Mouse (Mus musculus) neural tube, embryonic 13.5 days (tissue): ENCODE measurements around the gene Olfr1440. TPM values are rescaled to one million over a fixed set of nuclear protein-coding genes. Genes with fewer than 3 reads are reported as not detected.

Experiments
- ATAC-seq: fragments of 200-750 bp; cut with Nextera tagmentation; 2 replicates; pipeline ENCODE4 v1.8.0; 2017; ENCODE audit warnings: low read depth, mild to moderate bottlenecking, moderate TSS enrichment, moderate library complexity
- H3K27ac ChIP-seq: fragments of 300-500 bp; sonication (generic); replicated peaks from 2 replicates; pipeline ENCODE4 v1.5.1; 2015; ENCODE audit warnings: moderate library complexity, mild to moderate bottlenecking, inconsistent platforms
- H3K27me3 ChIP-seq: fragments of 300-500 bp; sonication (generic); 2 replicates; pipeline ENCODE4 v1.6.1; 2015; ENCODE audit warnings: mild to moderate bottlenecking, inconsistent platforms
- H3K36me3 ChIP-seq: fragments of 300-500 bp; sonication (generic); 2 replicates; pipeline ENCODE4 v1.6.1; 2015; ENCODE audit warnings: mild to moderate bottlenecking, inconsistent platforms
- H3K4me1 ChIP-seq: fragments of 300-500 bp; sonication (generic); replicated peaks from 2 replicates; pipeline ENCODE4 v1.6.1; 2015; ENCODE audit warnings: inconsistent platforms
- H3K4me2 ChIP-seq: fragments of 300-500 bp; sonication (generic); 2 replicates; pipeline ENCODE4 v1.6.1; 2015; ENCODE audit warnings: inconsistent platforms, mild to moderate bottlenecking, moderate library complexity
- H3K4me3 ChIP-seq: fragments of 300-500 bp; sonication (generic); 2 replicates; pipeline ENCODE4 v1.5.1; 2015; ENCODE audit warnings: mild to moderate bottlenecking, inconsistent platforms
- H3K9ac ChIP-seq: fragments of 300-500 bp; sonication (generic); 2 replicates; pipeline ENCODE4 v1.6.1; 2015; ENCODE audit warnings: moderate library complexity, mild to moderate bottlenecking, inconsistent platforms
- H3K9me3 ChIP-seq: fragments of 300-500 bp; sonication (generic); 2 replicates; pipeline ENCODE4 v1.6.1; 2016; ENCODE audit warnings: inconsistent platforms
- WGBS: fragments of 180-500 bp; shearing (Covaris S2); methylation state at CpG from one replicate; pipeline ENCODE4 v1.1.7; 2015; 5-methylcytosine and 5-hydroxymethylcytosine counted together
- polyA plus RNA-seq: library from polyadenylated mRNA; unstranded; fragments of >200 nt; fragmentation: Nextera tagmentation; extraction: Ambion mirVana; gene quantifications from 2 replicates; pipeline ENCODE4 v1.2.1, GENCODE M21; 2015

Gene Olfr1440
- polyA plus RNA-seq, result not detected in 2 replicates

DNA sequence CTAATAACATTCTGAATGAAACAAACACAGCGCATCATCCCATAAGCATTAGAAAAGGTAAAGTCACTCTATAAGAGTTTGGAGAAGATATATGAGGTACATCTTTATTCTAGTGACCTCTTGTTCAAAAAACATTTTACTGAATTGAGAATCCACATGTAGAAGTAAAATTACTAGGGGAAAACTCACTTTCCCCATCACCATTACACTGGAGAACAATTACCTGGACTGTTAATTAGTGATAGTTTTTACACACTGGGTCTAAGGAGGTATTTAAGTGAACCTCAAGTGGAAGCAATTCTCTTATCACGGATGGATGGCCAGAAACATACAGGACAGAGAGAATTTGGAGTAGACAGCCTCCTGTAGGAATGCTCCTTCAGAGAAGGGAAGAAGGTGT, at the start of gene Olfr1440:
Gene Olfr1440, plus strand, starts transcription at position 301 of the 400 bp plus-strand sequence.
- H3K27ac ChIP-seq, result no peak within 1 kb of the TSS
- no peaks in the 10 kb centered on the region for H3K4me1 ChIP-seq
- no peaks in the 10 kb centered on the region for H3K36me3 ChIP-seq
- no peak within 1 kb of the TSS for H3K4me2 ChIP-seq
- no peak within 1 kb of the TSS for H3K9ac ChIP-seq
- no peak within 1 kb of the TSS for H3K4me3 ChIP-seq
- ATAC-seq, result no peak
- no peaks in the 10 kb centered on the region for H3K9me3 ChIP-seq
- WGBS, result 79% methylated on average over 2 of the region's 2 CpGs
- H3K27me3 ChIP-seq, result no peaks in the 10 kb centered on the region

DNA sequence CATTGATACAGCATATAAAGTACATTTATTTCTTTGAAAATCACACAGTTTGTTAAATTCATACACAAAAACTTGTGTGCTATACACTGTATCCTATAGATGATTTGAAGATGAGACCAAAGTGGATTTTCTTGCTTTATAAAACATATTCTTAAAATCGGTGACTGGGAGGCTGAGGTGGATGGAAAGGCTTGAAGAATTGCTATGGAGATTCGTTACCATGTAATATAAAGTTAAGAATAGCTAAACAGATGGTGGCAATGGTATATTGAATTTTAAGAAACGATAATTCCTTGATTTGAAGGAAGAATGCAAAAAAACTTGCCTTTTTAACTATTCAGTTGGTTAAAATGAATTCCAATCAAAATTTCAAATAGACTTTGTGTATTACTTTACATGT, 14.1 kb upstream of the Olfr1440 start:
- Histone ChIP-seq H3K9ac (no peak overlapping the region), H3K4me2 (no peak overlapping the region), H3K4me3 (no peak overlapping the region), H3K27ac (no peak overlapping the region), H3K4me1 (no peaks in the 10 kb centered on the region), H3K27me3 (no peaks in the 10 kb centered on the region), H3K36me3 (no peaks in the 10 kb centered on the region), H3K9me3 (no peaks in the 10 kb centered on the region)
- ATAC-seq, result no peak
- 84% methylated on average over 3 of the region's 3 CpGs for whole genome bisulfite sequencing

DNA sequence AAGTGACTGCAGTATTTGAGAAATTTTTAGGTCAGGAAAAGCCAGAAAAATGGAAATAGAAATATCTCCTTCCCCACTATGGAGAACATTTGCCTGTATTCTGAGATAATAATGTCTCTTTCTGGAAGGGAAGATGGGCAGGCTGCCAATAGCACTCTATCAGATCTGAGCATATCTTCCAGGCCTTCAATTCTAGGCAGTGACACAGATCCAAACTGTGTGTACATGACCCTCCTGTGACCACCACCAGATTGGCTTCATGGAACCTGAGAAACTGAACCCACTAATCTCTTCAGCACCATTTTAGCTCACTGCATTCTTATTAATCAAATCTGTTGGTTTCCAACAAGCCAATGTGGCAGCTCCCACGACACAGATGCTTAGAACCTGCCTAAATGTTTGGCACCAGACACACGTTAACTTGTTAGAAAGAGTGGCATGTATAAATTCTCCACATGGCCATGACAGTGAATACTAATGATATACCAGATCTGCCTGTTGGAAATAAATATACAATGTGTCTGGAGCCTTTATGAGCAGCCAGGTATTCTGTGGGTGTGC, 12.5 kb upstream of the Olfr1440 start:
- Histone ChIP-seq H3K27me3 (no peaks in the 10 kb centered on the region), H3K27ac (no peak overlapping the region), H3K4me2 (no peak overlapping the region), H3K4me3 (no peak overlapping the region), H3K9ac (no peak overlapping the region), H3K9me3 (no peaks in the 10 kb centered on the region), H3K36me3 (no peaks in the 10 kb centered on the region), H3K4me1 (no peaks in the 10 kb centered on the region)
- WGBS, result 66% methylated on average over 2 of the region's 2 CpGs
- ATAC-seq, result no peak

DNA sequence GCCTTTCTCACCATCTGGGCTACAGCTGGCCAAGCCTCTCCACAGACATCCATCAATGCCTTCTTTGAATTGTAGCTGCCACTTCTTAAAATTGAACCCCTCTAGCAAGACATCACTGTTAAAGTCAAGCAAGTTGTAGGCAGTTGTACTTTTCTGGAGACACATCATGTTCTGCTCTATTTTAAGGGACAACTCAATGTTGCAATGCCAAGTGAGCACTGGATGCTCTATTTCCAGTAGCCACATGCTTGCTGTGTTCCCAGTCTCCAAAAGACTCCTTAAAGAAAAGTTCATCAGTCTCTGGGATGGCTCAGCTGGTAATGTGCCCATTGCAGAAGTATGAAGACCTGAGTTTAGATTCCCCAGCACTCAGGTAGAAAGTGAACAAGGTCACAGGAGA, 26.7 kb downstream of the Olfr1440 start:
- Histone ChIP-seq H3K9me3 (no peaks in the 10 kb centered on the region), H3K4me2 (no peak overlapping the region), H3K27me3 (no peaks in the 10 kb centered on the region), H3K27ac (no peak overlapping the region), H3K4me1 (no peaks in the 10 kb centered on the region), H3K9ac (no peak overlapping the region), H3K36me3 (no peaks in the 10 kb centered on the region), H3K4me3 (no peak overlapping the region)
- no peak for ATAC-seq

DNA sequence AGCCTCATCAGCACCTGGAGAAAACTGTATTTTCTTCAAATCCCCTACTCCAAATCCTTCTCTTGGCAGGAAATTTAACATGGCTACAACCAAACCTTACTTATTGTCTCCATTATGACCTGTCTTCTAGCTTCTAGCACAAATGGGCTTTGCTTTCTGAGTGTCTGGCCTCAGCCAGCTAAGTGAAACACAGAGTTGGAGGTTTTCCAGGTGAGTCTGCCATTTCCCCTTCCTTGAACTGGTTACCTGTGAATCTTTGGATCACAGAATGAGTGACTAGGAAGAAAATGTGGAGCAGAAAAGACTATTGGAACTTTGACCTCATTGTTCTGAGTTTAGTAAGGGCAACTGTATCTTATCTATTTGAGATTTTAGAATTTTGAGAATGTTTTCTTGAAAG, 30.3 kb downstream of the Olfr1440 start, which contains the start of gene Olfr1441:
Gene Olfr1441, plus strand, starts transcription at position 73 of the 400 bp plus-strand sequence.
- Histone ChIP-seq H3K4me3 (no peak within 1 kb of the TSS), H3K9me3 (no peaks in the 10 kb centered on the region), H3K27me3 (no peaks in the 10 kb centered on the region), H3K36me3 (no peaks in the 10 kb centered on the region), H3K4me2 (no peak within 1 kb of the TSS), H3K27ac (no peak within 1 kb of the TSS), H3K4me1 (no peaks in the 10 kb centered on the region), H3K9ac (no peak within 1 kb of the TSS)
- no peak for ATAC-seq

DNA sequence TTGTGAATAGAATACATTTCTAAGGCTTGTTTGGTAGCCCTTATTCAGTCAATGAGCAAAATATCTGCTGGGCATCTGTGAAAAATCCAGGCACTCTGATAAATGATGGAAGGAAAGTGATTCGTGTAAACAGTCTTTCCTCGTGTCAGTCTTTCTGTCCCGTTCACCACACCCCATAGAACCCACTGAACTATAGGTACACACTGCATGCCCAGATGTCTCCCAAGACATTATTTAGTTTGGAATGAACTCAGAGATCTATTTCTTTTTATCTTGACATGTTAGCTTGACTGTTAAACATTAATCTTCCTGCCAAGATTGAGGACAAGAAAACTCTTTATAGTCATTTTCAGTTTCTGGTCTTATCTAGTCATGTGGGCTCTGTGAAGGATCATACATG, 31.2 kb downstream of the Olfr1440 start:
- H3K9ac ChIP-seq, result no peak overlapping the region
- H3K9me3 ChIP-seq, result no peaks in the 10 kb centered on the region
- no peaks in the 10 kb centered on the region for H3K36me3 ChIP-seq
- H3K27me3 ChIP-seq, result no peaks in the 10 kb centered on the region
- WGBS, result 82% methylated on average over 3 of the region's 3 CpGs
- ATAC-seq, result no peak
- no peak overlapping the region for H3K4me3 ChIP-seq
- no peaks in the 10 kb centered on the region for H3K4me1 ChIP-seq
- H3K27ac ChIP-seq, result no peak overlapping the region
- H3K4me2 ChIP-seq, result no peak overlapping the region

DNA sequence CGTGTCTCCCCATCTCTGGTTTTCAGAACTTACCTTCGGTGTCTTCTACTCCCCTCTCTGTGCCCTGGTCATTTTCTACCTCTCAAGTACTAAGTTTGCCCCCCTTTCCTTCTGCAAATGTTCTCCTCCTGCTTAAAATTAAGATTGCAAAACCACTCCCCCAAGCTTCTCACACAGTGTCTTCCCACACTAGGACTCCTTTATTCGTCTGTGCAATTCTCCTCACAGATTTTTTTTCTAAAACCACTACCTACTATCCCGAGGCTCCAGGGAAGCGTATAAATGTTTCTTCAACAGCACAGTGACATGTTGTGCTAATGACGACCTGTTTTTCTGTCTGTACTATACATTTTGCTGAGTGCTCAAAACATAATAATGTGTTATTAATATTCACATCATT, 33.5 kb downstream of the Olfr1440 start:
- ATAC-seq, result no peak
- WGBS, result 82% methylated on average over 6 of the region's 6 CpGs
- H3K4me3 ChIP-seq, result no peak overlapping the region
- H3K4me2 ChIP-seq, result no peak overlapping the region
- H3K27ac ChIP-seq, result no peak overlapping the region
- H3K4me1 ChIP-seq, result no peaks in the 10 kb centered on the region
- H3K36me3 ChIP-seq, result no peaks in the 10 kb centered on the region
- no peaks in the 10 kb centered on the region for H3K9me3 ChIP-seq
- H3K27me3 ChIP-seq, result no peaks in the 10 kb centered on the region
- no peak overlapping the region for H3K9ac ChIP-seq

DNA sequence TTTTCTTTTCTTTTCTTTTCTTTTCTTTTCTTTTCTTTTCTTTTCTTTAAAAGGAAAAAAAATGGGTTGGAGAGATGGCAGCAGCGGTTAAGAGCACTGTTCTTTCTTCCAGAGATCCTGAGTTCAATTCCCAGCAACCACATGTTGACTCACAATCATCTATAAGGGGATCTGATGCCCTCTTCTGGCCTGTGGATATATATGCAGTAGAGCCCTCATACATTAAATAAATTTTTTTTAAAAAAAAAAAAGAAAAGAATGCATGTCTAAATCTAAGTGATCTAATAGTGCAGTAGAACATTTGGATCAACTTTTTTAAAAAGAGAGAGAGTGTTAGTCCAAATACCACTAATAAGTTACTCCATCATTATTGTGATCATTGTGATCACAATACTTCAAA, 34.6 kb downstream of the Olfr1440 start:
- no peak for ATAC-seq
- H3K27me3 ChIP-seq, result no peaks in the 10 kb centered on the region
- H3K27ac ChIP-seq, result no peak overlapping the region
- H3K4me3 ChIP-seq, result no peak overlapping the region
- no peaks in the 10 kb centered on the region for H3K4me1 ChIP-seq
- WGBS, result 81% methylated on average over 1 of the region's 1 CpGs
- no peak overlapping the region for H3K4me2 ChIP-seq
- no peaks in the 10 kb centered on the region for H3K9me3 ChIP-seq
- no peaks in the 10 kb centered on the region for H3K36me3 ChIP-seq
- H3K9ac ChIP-seq, result no peak overlapping the region

DNA sequence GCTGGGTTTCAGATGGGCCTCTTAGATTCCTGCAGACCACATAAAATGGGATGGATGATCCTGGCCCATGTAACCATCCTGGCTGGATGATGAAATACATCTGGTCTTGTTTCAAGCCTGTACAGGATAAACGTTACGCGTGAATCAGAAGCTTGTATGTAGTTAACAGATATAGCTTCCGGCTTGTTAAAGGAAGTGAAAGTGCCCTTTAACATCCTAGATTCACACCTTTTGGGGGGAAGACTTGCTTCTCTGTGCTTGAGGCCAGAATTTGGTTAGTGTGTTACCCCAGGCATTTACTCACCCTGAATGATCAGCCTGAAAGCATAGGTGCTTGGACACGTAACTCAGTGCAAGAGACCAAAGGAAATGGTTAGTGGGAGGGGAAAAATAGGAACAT, 40.0 kb downstream of the Olfr1440 start:
- Histone ChIP-seq H3K4me3 (no peak overlapping the region), H3K9ac (no peak overlapping the region), H3K36me3 (no peaks in the 10 kb centered on the region), H3K4me2 (no peak overlapping the region), H3K27me3 (no peaks in the 10 kb centered on the region), H3K4me1 (no peaks in the 10 kb centered on the region), H3K9me3 (no peaks in the 10 kb centered on the region), H3K27ac (no peak overlapping the region)
- 90% methylated on average over 5 of the region's 5 CpGs for WGBS
- no peak for ATAC-seq

DNA sequence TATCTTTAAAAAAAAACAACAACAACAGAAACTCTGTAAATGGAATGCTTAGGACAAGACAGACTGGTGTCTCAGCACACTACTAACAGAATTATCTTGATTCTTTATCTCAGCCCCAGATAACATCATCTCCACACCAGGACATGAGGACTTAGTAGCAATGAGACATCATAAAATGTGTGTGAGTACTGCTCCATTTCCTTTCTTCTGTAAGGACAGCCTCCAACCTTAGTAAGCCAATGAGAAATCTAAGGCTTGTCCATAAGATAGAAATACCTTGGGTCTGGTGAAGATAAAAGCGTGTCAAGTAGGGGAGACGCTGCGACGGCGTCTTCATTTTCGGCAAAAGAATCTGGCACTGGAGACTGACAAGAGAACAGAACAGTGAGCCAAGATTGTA, 40.5 kb downstream of the Olfr1440 start, which contains the start of gene Pfpl:
Gene Pfpl, plus strand, starts transcription at position 301 of the 400 bp plus-strand sequence.
- ATAC-seq, result no peak
- Histone ChIP-seq H3K9me3 (no peaks in the 10 kb centered on the region), H3K36me3 (no peaks in the 10 kb centered on the region), H3K4me2 (no peak within 1 kb of the TSS), H3K4me1 (no peaks in the 10 kb centered on the region), H3K27me3 (no peaks in the 10 kb centered on the region), H3K4me3 (no peak within 1 kb of the TSS), H3K9ac (no peak within 1 kb of the TSS), H3K27ac (no peak within 1 kb of the TSS)
- WGBS, result 96% methylated on average over 6 of the region's 6 CpGs

DNA sequence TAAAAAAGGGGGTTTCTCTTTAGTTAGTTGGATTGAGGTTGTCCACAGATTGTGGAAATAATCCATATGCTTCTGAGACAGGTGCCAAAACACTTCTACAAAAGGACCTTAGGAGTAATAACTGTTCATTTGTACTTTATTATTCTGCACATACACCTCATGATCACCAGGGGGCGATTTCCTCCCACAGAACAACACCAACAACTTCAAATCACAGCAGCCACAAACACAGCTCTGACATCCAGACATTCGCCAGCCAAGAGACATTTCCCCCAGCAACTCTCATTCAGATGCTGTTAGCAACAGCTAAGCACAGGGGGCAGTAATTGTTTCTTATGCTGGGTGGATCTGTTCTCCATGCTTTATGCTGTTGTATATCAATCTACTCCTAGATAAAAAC, 46.0 kb downstream of the Olfr1440 start:
- no peaks in the 10 kb centered on the region for H3K4me1 ChIP-seq
- no peak overlapping the region for H3K4me3 ChIP-seq
- ATAC-seq, result peak; percentile 72
- no peaks in the 10 kb centered on the region for H3K27me3 ChIP-seq
- WGBS, result 8% methylated on average over 2 of the region's 2 CpGs
- no peak overlapping the region for H3K9ac ChIP-seq
- H3K9me3 ChIP-seq, result no peaks in the 10 kb centered on the region
- H3K4me2 ChIP-seq, result no peak overlapping the region
- H3K27ac ChIP-seq, result no peak overlapping the region
- H3K36me3 ChIP-seq, result no peaks in the 10 kb centered on the region

DNA sequence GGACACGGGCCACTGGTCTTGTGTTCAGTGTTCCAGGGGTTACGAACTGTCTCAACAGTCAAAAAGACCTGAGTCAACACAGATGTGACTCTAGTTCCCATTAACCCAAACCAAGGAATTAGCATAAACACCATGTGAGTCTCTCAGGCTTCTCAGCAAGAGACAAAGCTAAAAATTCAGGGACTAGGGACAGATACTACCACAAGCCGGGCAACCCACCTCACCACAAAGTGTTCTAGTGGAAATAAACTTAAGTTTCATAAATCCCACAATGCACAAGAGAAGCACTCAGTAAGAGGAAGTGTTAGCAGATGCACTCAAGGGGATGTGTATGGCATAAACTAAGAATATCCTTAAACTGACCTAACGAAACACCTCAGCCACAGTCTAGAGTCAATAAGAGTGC, 47.9 kb downstream of the Olfr1440 start:
- Histone ChIP-seq H3K9ac (no peak overlapping the region), H3K27ac (no peak overlapping the region), H3K36me3 (no peaks in the 10 kb centered on the region), H3K4me2 (no peak overlapping the region), H3K27me3 (no peaks in the 10 kb centered on the region), H3K4me3 (no peak overlapping the region), H3K4me1 (no peaks in the 10 kb centered on the region), H3K9me3 (no peaks in the 10 kb centered on the region)
- 89% methylated on average over 4 of the region's 4 CpGs for WGBS
- no peak for ATAC-seq

DNA sequence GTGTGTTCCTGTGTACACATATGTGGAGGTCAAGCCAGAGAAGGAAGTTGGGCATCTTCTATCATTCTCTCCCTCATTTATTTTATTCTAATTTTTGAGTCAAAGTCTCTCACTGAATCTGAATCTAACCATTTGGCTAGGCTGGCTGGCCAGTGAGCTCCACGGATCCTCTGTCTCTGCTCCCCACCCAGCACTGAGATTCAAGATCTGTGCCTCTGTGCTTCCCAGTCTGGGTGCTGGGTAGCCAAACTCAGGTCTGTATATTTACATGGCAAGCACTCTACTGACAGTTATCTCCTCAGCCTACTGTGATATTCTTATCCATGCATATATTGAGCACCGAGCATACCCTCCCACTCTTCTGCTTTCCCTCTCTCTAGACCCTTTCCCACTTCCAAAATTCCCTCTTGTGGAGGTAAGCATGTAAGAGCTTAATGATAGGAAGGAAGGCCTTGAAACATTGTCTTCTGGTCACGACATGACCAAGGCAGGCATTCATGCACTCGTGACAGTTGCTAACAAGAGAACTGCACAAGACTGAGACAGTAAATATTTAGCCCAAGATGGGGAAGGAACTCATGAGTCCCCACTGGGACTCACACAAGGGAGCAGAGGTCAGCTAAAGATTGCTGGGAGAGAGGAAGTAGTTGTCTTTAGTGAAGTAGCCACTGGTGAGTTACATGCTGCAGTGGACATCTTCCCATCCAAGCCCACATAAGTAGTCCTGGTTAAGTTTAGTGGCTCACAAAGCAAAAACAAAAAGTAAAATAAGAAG, 48.9 kb downstream of the Olfr1440 start:
- H3K9me3 ChIP-seq, result no peaks in the 10 kb centered on the region
- H3K4me3 ChIP-seq, result no peak overlapping the region
- H3K27ac ChIP-seq, result no peak overlapping the region
- no peak overlapping the region for H3K9ac ChIP-seq
- no peak overlapping the region for H3K4me2 ChIP-seq
- no peaks in the 10 kb centered on the region for H3K27me3 ChIP-seq
- no peaks in the 10 kb centered on the region for H3K4me1 ChIP-seq
- no peaks in the 10 kb centered on the region for H3K36me3 ChIP-seq
- no peak for ATAC-seq
- 83% methylated on average over 4 of the region's 4 CpGs for WGBS
